Mouse (Mus musculus): ENCODE measurements around the gene Nup107. TPM values are rescaled to one million over a fixed set of nuclear protein-coding genes. Genes with fewer than 3 reads are reported as not detected.

Gene Nup107
- polyA plus RNA-seq, 1 experiment from 2014 or later: 96.3 TPM

GRCm38 (mm10) chr10:117755086-117755798, 37.3 kb downstream of the Nup107 start:
- peaks cover 91% of the 10 kb centered on the region for H3K36me3 ChIP-seq (ENCODE audit: insufficient read depth)
- DNase-seq: no peak
- no peak for TF ChIP-seq CTCF (IDR thresholded peaks at IDR 0.05; ENCODE audit: low read depth)
- no peak for ATAC-seq (ENCODE audit: insufficient read depth)
- no peak overlapping the region for H3K4me2 ChIP-seq
- H3K27ac ChIP-seq (ENCODE audit: low read depth): no peak overlapping the region
- H3K9me3 ChIP-seq (ENCODE audit: low read depth, low read length): no peaks in the 10 kb centered on the region
- H3K4me1 ChIP-seq (ENCODE audit: insufficient read depth): no peaks in the 10 kb centered on the region
- WGBS: 89% methylated on average over 13 of the region's 13 CpGs
- H3K4me3 ChIP-seq (ENCODE audit: low read depth, low read length): no peak overlapping the region
- no peaks in the 10 kb centered on the region for H3K27me3 ChIP-seq (ENCODE audit: insufficient read depth, low read length)
- no peak overlapping the region for H3K9ac ChIP-seq

DNA sequence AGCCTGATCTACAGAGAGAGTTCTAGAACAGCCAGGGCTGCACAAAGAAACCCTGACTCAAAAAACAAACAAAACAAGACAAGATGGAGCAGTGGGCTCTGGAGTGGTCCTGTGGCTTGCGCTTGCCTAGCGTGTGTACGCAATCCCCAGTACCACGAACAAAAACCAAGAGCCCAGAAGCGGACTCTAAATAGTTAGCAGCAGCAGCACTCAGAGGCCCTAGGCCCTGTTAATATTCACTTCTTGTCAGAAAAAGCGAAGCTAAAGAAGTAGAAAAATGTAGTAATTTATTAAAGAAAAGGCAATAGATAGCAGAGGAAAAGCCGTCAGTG, 37.9 kb downstream of the Nup107 start:
- Histone ChIP-seq H3K9ac (no peak overlapping the region), H3K27me3 (ENCODE audit: insufficient read depth, low read length) (no peaks in the 10 kb centered on the region), H3K4me1 (ENCODE audit: insufficient read depth) (no peaks in the 10 kb centered on the region), H3K4me2 (no peak overlapping the region), H3K27ac (ENCODE audit: low read depth) (no peak overlapping the region), H3K9me3 (ENCODE audit: low read depth, low read length) (no peaks in the 10 kb centered on the region), H3K4me3 (ENCODE audit: low read depth, low read length) (no peak overlapping the region), H3K36me3 (ENCODE audit: insufficient read depth) (peaks cover 90% of the 10 kb centered on the region)
- WGBS: 92% methylated on average over 7 of the region's 7 CpGs
- ATAC-seq (ENCODE audit: insufficient read depth) (no peak), DNase-seq (no peak)
- no peak for TF ChIP-seq CTCF (IDR thresholded peaks at IDR 0.05; ENCODE audit: low read depth)

DNA sequence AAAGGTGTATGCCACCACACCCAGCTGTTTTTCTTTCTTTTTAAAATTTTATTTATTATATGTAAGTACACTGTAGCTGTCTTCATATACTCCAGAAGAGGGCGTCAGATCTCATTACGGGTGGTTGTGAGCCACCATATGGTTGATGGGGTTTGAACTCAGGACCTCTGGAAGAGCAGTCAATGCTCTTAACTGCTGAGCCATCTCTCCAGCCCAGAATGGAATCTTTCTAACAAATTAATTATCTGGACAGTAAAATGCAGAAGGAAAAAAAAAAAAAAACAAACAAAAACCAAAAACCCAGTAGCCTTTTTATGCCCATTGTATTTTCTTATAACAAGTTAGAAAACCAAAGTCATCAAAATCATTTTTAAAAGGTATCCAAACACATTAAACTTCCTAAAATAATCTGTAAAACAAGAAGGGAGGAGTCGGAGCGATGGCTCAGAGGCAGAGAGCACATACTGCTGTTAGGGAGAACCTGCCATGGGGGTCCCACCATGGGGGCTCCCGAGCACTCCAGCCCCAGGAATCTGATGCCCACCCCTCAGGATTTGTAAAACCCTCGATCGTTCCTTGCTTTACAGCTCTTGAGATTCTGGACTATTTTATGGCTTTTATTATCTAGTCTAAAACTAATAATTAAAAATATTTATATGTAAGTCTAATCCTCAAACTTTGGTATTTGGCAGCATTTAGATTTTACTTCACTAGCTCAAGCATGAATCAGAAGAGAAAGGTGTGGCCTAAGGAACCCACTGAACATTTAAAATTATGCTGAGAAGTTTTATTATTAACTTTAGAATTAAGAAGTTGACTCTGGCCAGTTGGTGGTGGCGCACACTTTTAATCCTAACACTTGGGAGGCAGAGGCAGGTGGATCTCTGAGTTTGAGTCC, 38.5 kb downstream of the Nup107 start:
- H3K4me1 ChIP-seq (ENCODE audit: insufficient read depth): no peaks in the 10 kb centered on the region
- no peak overlapping the region for H3K4me2 ChIP-seq
- TF ChIP-seq CTCF (IDR thresholded peaks at IDR 0.05; ENCODE audit: low read depth): no peak
- WGBS: 90% methylated on average over 8 of the region's 8 CpGs
- ATAC-seq (ENCODE audit: insufficient read depth) (no peak), DNase-seq (no peak)
- H3K27me3 ChIP-seq (ENCODE audit: insufficient read depth, low read length): no peaks in the 10 kb centered on the region
- H3K27ac ChIP-seq (ENCODE audit: low read depth): no peak overlapping the region
- H3K9ac ChIP-seq: no peak overlapping the region
- H3K9me3 ChIP-seq (ENCODE audit: low read depth, low read length): no peaks in the 10 kb centered on the region
- H3K36me3 ChIP-seq (ENCODE audit: insufficient read depth): peaks cover 86% of the 10 kb centered on the region
- H3K4me3 ChIP-seq (ENCODE audit: low read depth, low read length): no peak overlapping the region

- DNase-seq: no peak
- peaks cover 78% of the 10 kb centered on the region for H3K36me3 ChIP-seq (ENCODE audit: insufficient read depth)
- WGBS: 95% methylated on average over 5 of the region's 5 CpGs
Observed at GRCm38 (mm10) chr10:117752851-117753647, 39.5 kb downstream of the Nup107 start.

GRCm38 (mm10) chr10:117752304-117752821, 40.1 kb downstream of the Nup107 start:
- no peak overlapping the region for H3K9ac ChIP-seq
- no peak for TF ChIP-seq CTCF (IDR thresholded peaks at IDR 0.05; ENCODE audit: low read depth)
- H3K36me3 ChIP-seq (ENCODE audit: insufficient read depth): peaks cover 71% of the 10 kb centered on the region
- no peaks in the 10 kb centered on the region for H3K9me3 ChIP-seq (ENCODE audit: low read depth, low read length)
- H3K27ac ChIP-seq (ENCODE audit: low read depth): no peak overlapping the region
- WGBS: 98% methylated on average over 7 of the region's 7 CpGs
- H3K4me2 ChIP-seq: no peak overlapping the region
- no peaks in the 10 kb centered on the region for H3K4me1 ChIP-seq (ENCODE audit: insufficient read depth)
- ATAC-seq (ENCODE audit: insufficient read depth): no peak
- DNase-seq: no peak
- no peak overlapping the region for H3K4me3 ChIP-seq (ENCODE audit: low read depth, low read length)
- H3K27me3 ChIP-seq (ENCODE audit: insufficient read depth, low read length): no peaks in the 10 kb centered on the region

More at GRCm38 (mm10) chr10:117752851-117753647, 39.5 kb downstream of the Nup107 start:
- Histone ChIP-seq H3K27ac (ENCODE audit: low read depth) (no peak overlapping the region), H3K4me3 (ENCODE audit: low read depth, low read length) (no peak overlapping the region), H3K4me1 (ENCODE audit: insufficient read depth) (no peaks in the 10 kb centered on the region), H3K9ac (no peak overlapping the region), H3K4me2 (no peak overlapping the region), H3K27me3 (ENCODE audit: insufficient read depth, low read length) (no peaks in the 10 kb centered on the region), H3K9me3 (ENCODE audit: low read depth, low read length) (no peaks in the 10 kb centered on the region)
- ATAC-seq (ENCODE audit: insufficient read depth): no peak
- no peak for TF ChIP-seq CTCF (IDR thresholded peaks at IDR 0.05; ENCODE audit: low read depth)

- H3K4me2 ChIP-seq: no peak overlapping the region
- no peak overlapping the region for H3K9ac ChIP-seq
- DNase-seq (no peak), ATAC-seq (ENCODE audit: insufficient read depth) (no peak)
- peaks cover 64% of the 10 kb centered on the region for H3K36me3 ChIP-seq (ENCODE audit: insufficient read depth)
- no peaks in the 10 kb centered on the region for H3K27me3 ChIP-seq (ENCODE audit: insufficient read depth, low read length)
- no peaks in the 10 kb centered on the region for H3K9me3 ChIP-seq (ENCODE audit: low read depth, low read length)
- no peaks in the 10 kb centered on the region for H3K4me1 ChIP-seq (ENCODE audit: insufficient read depth)
- 94% methylated on average over 6 of the region's 6 CpGs for WGBS
- no peak for TF ChIP-seq CTCF (IDR thresholded peaks at IDR 0.05; ENCODE audit: low read depth)
- H3K27ac ChIP-seq (ENCODE audit: low read depth): no peak overlapping the region
- H3K4me3 ChIP-seq (ENCODE audit: low read depth, low read length): no peak overlapping the region
Observed at GRCm38 (mm10) chr10:117751744-117752143, 40.8 kb downstream of the Nup107 start.

Data from lung, embryonic 14.5 days (tissue).